Mouse (Mus musculus): ENCODE results near the gene Rngtt. TPM values are rescaled to one million over a fixed set of nuclear protein-coding genes. Genes with fewer than 3 reads are reported as not detected.

Rngtt gene
- polyA plus RNA-seq, 1 experiment from 2014 or later: 24.6 TPM

DNA sequence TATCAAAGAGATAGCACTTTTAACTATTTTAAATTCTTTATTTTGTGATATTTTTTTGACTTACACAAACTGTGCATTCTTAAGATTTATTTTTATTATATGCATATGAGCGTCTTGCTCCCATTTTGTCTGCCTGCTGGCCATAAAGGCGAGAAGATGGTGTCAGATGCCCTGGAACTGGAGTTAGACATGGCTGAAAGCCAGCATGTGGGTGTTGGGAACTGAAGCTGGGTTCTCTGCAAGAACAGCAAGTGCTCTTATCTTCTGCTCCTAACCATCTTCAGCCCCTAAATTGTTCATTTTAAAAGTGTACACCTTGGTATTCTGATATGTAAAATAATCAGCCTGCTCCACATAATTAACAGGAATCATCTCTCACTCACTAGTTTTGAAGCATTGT is 83.3 kb downstream of the Rngtt start:
- H3K4me1 ChIP-seq (ENCODE audit: control insufficient read depth, insufficient read depth, low read length): no peaks in the 10 kb centered on the region
- ATAC-seq (replicated peaks; ENCODE audit: insufficient number of reproducible peaks, low FRiP score, low TSS enrichment): no peak
- no peak overlapping the region for H3K9ac ChIP-seq (ENCODE audit: low read depth, low read length)
- WGBS (ENCODE audit: insufficient replicate concordance): 85% methylated on average over 2 of the region's 2 CpGs
- H3K4me3 ChIP-seq (ENCODE audit: low read depth, low read length): no peak overlapping the region
- H3K27ac ChIP-seq (ENCODE audit: low read depth, low read length): no peak overlapping the region
- no peak overlapping the region for H3K4me2 ChIP-seq
- H3K36me3 ChIP-seq (ENCODE audit: control insufficient read depth, insufficient read depth, low read length): no peaks in the 10 kb centered on the region
- H3K9me3 ChIP-seq (replicated peaks; ENCODE audit: control insufficient read depth, low read length): no peaks in the 10 kb centered on the region
- H3K27me3 ChIP-seq (ENCODE audit: control insufficient read depth, insufficient read depth, low read length): no peaks in the 10 kb centered on the region

DNA sequence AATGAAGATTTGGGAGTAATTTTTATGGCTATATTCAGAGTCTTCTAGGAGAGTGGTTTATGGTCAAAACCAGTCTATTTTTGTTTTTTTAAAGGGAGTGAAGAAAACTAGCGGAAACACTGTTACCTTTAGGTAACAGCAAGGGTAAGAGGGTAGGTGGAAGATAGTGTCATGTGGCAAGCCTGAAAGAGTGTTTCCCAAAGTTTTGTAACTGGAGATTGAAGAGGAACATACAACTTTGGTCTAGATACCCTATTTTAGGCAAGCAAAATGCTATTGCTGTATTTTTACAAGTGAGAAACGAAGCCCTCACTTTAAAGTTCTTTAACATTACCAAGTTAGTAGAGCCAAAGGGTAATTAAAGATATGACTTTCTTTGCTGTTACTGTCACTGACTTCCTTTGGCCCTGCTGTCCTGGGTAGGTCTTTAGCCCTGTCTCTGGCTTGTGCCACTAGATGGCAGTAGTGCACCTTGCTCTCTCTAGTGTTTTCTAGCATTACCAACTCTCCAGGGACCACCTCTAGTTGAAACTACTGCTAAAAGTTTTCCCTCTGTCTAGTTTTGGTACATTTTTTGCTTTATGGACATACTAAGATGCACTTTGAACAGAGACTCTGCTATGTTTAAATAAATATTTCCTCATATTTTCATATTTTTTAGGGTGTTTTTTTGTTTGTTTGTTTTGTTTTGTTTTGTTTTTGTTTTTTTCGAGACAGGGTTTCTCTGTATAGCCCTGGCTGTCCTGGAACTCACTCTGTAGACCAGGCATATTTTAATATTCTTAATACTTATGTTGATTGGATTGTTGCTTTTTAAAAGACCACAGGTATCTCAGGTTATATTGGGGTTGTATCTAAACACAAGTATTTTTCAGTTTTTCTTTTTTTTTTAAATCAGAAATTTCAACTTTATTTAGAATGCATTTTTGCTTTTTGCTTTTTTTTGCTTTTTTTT is 86.4 kb downstream of the Rngtt start:
- 49% methylated on average over 3 of the region's 3 CpGs for WGBS (ENCODE audit: insufficient replicate concordance)
- Histone ChIP-seq H3K4me1 (ENCODE audit: control insufficient read depth, insufficient read depth, low read length) (no peaks in the 10 kb centered on the region), H3K4me2 (no peak overlapping the region), H3K27ac (ENCODE audit: low read depth, low read length) (no peak overlapping the region), H3K4me3 (ENCODE audit: low read depth, low read length) (no peak overlapping the region), H3K9ac (ENCODE audit: low read depth, low read length) (no peak overlapping the region), H3K36me3 (ENCODE audit: control insufficient read depth, insufficient read depth, low read length) (no peaks in the 10 kb centered on the region), H3K27me3 (ENCODE audit: control insufficient read depth, insufficient read depth, low read length) (no peaks in the 10 kb centered on the region), H3K9me3 (replicated peaks; ENCODE audit: control insufficient read depth, low read length) (no peaks in the 10 kb centered on the region)
- ATAC-seq (replicated peaks; ENCODE audit: insufficient number of reproducible peaks, low FRiP score, low TSS enrichment): no peak

DNA sequence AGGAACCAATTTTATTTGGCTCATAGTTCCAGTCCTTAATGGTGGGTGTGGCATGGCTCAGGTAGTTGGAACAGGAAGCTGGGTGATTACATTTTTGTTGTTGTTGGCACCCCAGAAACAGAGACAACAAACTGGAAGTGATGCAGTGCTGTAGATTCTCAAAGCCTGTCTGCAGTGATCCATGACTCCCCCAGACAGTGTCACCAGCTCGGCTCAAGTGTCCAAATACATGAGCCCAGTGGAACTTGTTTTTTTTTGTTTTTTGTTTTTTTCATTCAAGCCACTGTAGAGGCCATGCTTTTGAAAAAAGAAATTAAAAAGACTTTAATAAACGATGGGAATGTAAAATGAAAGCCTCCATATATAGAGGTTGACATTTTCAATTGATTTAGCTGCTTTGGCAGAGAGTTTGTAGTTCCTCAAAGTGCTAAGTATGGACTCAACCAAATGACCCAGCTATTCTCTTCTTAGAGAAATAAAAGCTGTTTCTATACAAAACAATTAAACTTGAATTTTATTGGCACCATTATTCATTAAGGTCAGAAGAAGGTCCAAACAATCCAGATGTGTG is 95.7 kb downstream of the Rngtt start:
- H3K4me3 ChIP-seq (ENCODE audit: low read depth, low read length): no peak overlapping the region
- H3K4me2 ChIP-seq: no peak overlapping the region
- H3K9me3 ChIP-seq (replicated peaks; ENCODE audit: control insufficient read depth, low read length): no peaks in the 10 kb centered on the region
- no peaks in the 10 kb centered on the region for H3K36me3 ChIP-seq (ENCODE audit: control insufficient read depth, insufficient read depth, low read length)
- ATAC-seq (replicated peaks; ENCODE audit: insufficient number of reproducible peaks, low FRiP score, low TSS enrichment): no peak
- H3K27me3 ChIP-seq (ENCODE audit: control insufficient read depth, insufficient read depth, low read length): no peaks in the 10 kb centered on the region
- 79% methylated on average over 2 of the region's 2 CpGs for WGBS (ENCODE audit: insufficient replicate concordance)
- H3K27ac ChIP-seq (ENCODE audit: low read depth, low read length): no peak overlapping the region
- no peaks in the 10 kb centered on the region for H3K4me1 ChIP-seq (ENCODE audit: control insufficient read depth, insufficient read depth, low read length)
- no peak overlapping the region for H3K9ac ChIP-seq (ENCODE audit: low read depth, low read length)

DNA sequence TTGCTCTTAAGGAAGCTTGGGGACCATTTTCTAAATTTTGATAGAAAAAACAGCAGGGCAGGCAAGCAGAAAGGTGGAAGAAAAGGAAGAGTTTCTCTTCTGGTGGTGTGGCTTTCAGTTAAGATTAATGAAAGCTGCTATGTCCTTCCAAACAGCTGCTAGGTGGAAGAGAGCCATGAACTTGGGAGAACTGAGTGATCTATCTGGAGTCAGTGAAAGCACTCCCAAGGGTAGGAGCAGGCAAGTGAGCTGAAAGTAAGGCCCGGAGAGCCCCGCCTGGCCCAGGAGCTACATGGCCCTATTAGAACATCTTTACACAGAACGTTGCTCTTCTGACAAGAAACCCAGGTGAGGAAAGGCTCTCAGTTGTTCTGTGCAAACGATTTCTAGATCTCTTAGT is 103.7 kb downstream of the Rngtt start:
- no peaks in the 10 kb centered on the region for H3K36me3 ChIP-seq (ENCODE audit: control insufficient read depth, insufficient read depth, low read length)
- 80% methylated on average over 4 of the region's 4 CpGs for WGBS (ENCODE audit: insufficient replicate concordance)
- H3K9ac ChIP-seq (ENCODE audit: low read depth, low read length): no peak overlapping the region
- H3K27ac ChIP-seq (ENCODE audit: low read depth, low read length): no peak overlapping the region
- no peaks in the 10 kb centered on the region for H3K27me3 ChIP-seq (ENCODE audit: control insufficient read depth, insufficient read depth, low read length)
- H3K4me2 ChIP-seq: no peak overlapping the region
- H3K4me1 ChIP-seq (ENCODE audit: control insufficient read depth, insufficient read depth, low read length): no peaks in the 10 kb centered on the region
- no peak overlapping the region for H3K4me3 ChIP-seq (ENCODE audit: low read depth, low read length)
- H3K9me3 ChIP-seq (replicated peaks; ENCODE audit: control insufficient read depth, low read length): no peaks in the 10 kb centered on the region
- ATAC-seq (replicated peaks; ENCODE audit: insufficient number of reproducible peaks, low FRiP score, low TSS enrichment): no peak

DNA sequence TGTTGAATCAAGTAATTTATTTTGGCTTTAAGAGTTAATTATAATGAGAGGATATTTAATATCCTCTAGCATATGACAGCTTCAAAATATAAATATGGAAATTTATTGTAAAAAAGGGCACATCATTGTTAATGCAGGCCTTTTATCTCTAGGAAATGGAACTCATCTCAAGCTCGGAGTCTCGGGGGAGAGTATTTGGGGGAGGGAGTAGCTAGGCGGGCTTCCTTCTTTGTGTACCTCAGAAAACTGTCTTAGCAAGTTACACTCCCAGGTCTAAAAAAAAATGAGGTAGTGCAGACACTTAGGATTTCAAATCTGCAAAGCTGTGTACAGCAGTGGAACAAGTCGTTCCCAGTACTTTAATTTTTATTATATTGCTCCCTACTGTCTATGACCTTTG is 104.7 kb downstream of the Rngtt start:
- 73% methylated on average over 4 of the region's 4 CpGs for WGBS (ENCODE audit: insufficient replicate concordance)
- H3K4me2 ChIP-seq: no peak overlapping the region
- no peak overlapping the region for H3K9ac ChIP-seq (ENCODE audit: low read depth, low read length)
- no peaks in the 10 kb centered on the region for H3K36me3 ChIP-seq (ENCODE audit: control insufficient read depth, insufficient read depth, low read length)
- H3K4me3 ChIP-seq (ENCODE audit: low read depth, low read length): no peak overlapping the region
- H3K27ac ChIP-seq (ENCODE audit: low read depth, low read length): no peak overlapping the region
- ATAC-seq (replicated peaks; ENCODE audit: insufficient number of reproducible peaks, low FRiP score, low TSS enrichment): no peak
- H3K4me1 ChIP-seq (ENCODE audit: control insufficient read depth, insufficient read depth, low read length): no peaks in the 10 kb centered on the region
- H3K9me3 ChIP-seq (replicated peaks; ENCODE audit: control insufficient read depth, low read length): no peaks in the 10 kb centered on the region
- H3K27me3 ChIP-seq (ENCODE audit: control insufficient read depth, insufficient read depth, low read length): no peaks in the 10 kb centered on the region

DNA sequence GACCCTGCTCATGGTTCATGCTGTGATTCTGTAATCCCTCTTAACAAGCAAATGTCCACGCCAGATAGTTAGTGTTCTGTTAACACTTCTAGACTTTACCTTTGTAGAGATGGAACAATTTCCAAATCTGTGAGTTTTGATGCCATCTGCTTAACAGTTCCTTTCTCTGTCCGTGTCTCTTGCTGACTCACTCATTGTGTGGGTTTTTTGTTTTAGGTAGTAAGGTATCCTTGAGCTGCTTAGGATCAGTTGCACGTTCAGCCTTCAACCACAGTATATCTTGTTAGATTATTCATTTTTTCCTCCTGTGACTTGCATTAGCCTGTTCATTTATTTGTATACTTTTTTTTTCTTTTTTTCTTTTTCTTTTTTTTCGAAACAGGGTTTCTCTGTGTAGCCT is 107.3 kb downstream of the Rngtt start:
- Histone ChIP-seq H3K27me3 (ENCODE audit: control insufficient read depth, insufficient read depth, low read length) (no peaks in the 10 kb centered on the region), H3K9me3 (replicated peaks; ENCODE audit: control insufficient read depth, low read length) (no peaks in the 10 kb centered on the region), H3K27ac (ENCODE audit: low read depth, low read length) (no peak overlapping the region), H3K4me1 (ENCODE audit: control insufficient read depth, insufficient read depth, low read length) (no peaks in the 10 kb centered on the region), H3K4me2 (no peak overlapping the region), H3K9ac (ENCODE audit: low read depth, low read length) (no peak overlapping the region), H3K36me3 (ENCODE audit: control insufficient read depth, insufficient read depth, low read length) (no peaks in the 10 kb centered on the region), H3K4me3 (ENCODE audit: low read depth, low read length) (no peak overlapping the region)
- no peak for ATAC-seq (replicated peaks; ENCODE audit: insufficient number of reproducible peaks, low FRiP score, low TSS enrichment)
- WGBS (ENCODE audit: insufficient replicate concordance): 82% methylated on average over 4 of the region's 4 CpGs

DNA sequence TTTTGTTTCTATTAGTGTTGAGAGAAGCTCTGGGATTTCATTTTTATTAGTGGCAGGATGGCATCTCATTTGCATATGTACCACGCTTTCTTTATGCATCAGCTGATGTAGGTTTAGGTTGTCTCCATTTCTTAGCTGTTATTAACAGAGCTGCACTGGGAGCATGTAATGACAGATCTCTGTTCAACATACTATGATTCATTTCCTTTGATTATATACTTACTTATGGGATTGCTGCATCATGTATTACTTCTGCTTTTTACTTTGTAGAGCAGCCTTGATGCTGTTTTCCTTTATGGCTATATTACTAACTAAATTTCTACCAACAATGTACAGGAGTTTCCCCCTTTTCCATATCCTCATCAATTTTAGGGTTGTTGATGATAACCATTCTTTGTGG is 109.5 kb downstream of the Rngtt start:
- no peaks in the 10 kb centered on the region for H3K27me3 ChIP-seq (ENCODE audit: control insufficient read depth, insufficient read depth, low read length)
- no peak overlapping the region for H3K27ac ChIP-seq (ENCODE audit: low read depth, low read length)
- no peak overlapping the region for H3K4me2 ChIP-seq
- WGBS (ENCODE audit: insufficient replicate concordance): 98% methylated on average over 1 of the region's 1 CpGs
- no peak overlapping the region for H3K4me3 ChIP-seq (ENCODE audit: low read depth, low read length)
- H3K9ac ChIP-seq (ENCODE audit: low read depth, low read length): no peak overlapping the region
- H3K9me3 ChIP-seq (replicated peaks; ENCODE audit: control insufficient read depth, low read length): no peaks in the 10 kb centered on the region
- no peaks in the 10 kb centered on the region for H3K4me1 ChIP-seq (ENCODE audit: control insufficient read depth, insufficient read depth, low read length)
- ATAC-seq (replicated peaks; ENCODE audit: insufficient number of reproducible peaks, low FRiP score, low TSS enrichment): no peak
- H3K36me3 ChIP-seq (ENCODE audit: control insufficient read depth, insufficient read depth, low read length): no peaks in the 10 kb centered on the region

DNA sequence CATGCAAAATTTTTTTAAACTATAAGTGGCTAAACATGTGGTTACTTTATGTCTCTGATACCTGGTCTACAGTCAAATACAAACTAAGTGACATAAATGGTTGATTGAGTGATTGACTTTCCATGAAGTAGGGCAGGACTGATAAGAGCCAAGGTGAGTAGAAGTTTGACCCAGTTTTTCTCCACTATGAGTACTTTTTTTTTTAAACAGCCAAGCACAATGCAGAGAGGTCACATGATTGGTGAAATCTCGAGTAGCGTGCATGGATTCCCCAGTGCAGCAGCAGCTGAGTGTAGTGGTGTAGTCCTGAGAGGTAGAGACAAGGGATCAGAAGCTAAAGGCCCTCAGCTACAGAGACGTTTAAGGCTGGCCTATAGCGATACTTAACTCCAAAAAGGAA is 118.7 kb downstream of the Rngtt start:
- ATAC-seq (replicated peaks; ENCODE audit: insufficient number of reproducible peaks, low FRiP score, low TSS enrichment): no peak
- Histone ChIP-seq H3K4me1 (ENCODE audit: control insufficient read depth, insufficient read depth, low read length) (no peaks in the 10 kb centered on the region), H3K27me3 (ENCODE audit: control insufficient read depth, insufficient read depth, low read length) (no peaks in the 10 kb centered on the region), H3K36me3 (ENCODE audit: control insufficient read depth, insufficient read depth, low read length) (no peaks in the 10 kb centered on the region), H3K9me3 (replicated peaks; ENCODE audit: control insufficient read depth, low read length) (no peaks in the 10 kb centered on the region), H3K4me2 (no peak overlapping the region), H3K9ac (ENCODE audit: low read depth, low read length) (no peak overlapping the region), H3K4me3 (ENCODE audit: low read depth, low read length) (no peak overlapping the region), H3K27ac (ENCODE audit: low read depth, low read length) (no peak overlapping the region)
- 59% methylated on average over 4 of the region's 4 CpGs for WGBS (ENCODE audit: insufficient replicate concordance)

DNA sequence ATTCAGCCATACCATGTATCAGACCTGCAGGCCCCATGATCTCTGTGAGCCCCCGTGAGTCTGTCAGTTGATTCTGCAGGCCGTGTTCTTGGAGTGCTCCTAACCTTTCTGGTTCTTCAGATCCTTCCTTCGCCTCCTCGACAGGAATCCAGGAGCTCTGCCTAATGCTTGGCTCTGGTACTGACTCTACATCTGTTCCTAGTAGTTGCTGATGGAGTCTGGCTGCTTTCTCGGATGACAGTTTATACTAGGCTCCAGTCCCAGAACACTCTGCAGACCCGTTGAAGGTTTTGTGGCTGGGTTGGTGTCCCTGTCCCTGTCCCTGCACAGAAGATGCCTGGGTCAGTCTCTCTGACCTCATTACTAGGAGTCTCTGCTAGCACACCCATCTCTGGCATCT is 131.8 kb downstream of the Rngtt start:
- no peak for ATAC-seq (replicated peaks; ENCODE audit: insufficient number of reproducible peaks, low FRiP score, low TSS enrichment)
- Histone ChIP-seq H3K4me1 (ENCODE audit: control insufficient read depth, insufficient read depth, low read length) (no peaks in the 10 kb centered on the region), H3K9ac (ENCODE audit: low read depth, low read length) (no peak overlapping the region), H3K36me3 (ENCODE audit: control insufficient read depth, insufficient read depth, low read length) (no peaks in the 10 kb centered on the region), H3K4me3 (ENCODE audit: low read depth, low read length) (no peak overlapping the region), H3K9me3 (replicated peaks; ENCODE audit: control insufficient read depth, low read length) (no peaks in the 10 kb centered on the region), H3K4me2 (no peak overlapping the region), H3K27me3 (ENCODE audit: control insufficient read depth, insufficient read depth, low read length) (no peaks in the 10 kb centered on the region), H3K27ac (ENCODE audit: low read depth, low read length) (no peak overlapping the region)
- WGBS (ENCODE audit: insufficient replicate concordance): 88% methylated on average over 6 of the region's 6 CpGs

All from heart, embryonic 11.5 days (tissue).